ENCODE assay signal across 10 mouse cellular contexts in the genomic region with DNA sequence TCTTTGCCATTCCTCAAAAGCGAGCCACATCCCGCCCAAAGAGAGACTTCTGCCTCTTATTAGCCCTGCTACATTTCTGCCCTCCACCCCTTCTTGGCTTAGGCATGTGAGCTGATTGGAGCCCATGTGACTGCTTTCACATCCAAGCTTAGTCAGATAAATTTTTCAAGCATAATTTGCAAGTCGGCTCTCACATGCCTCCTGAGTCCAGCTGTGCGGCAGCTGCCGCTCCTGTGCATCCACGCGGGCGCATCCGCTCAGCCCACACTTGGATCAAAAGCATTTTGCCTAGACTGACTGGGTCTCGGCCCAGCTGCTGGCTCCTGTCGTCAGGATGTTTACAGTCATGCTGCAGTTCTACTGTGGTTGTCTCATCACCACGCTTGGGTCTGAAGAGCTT.
DNase-seq lines count a peak whose midpoint lies in the region; ATAC-seq and TF ChIP-seq lines count a peak whose summit lies in the region.
"Had no signal": no experiment of that assay in that cellular context is flagged by ENCODE, and none has a peak within 500 bp of the region (broad histone marks: within the 10 kb centered on the region; RNA-seq: fewer than 3 reads in every experiment).

No protein-coding gene starts in this region.

- H3K4me2 ChIP-seq in stomach, embryonic 16.5 days (ENCODE audit: low read depth, low read length): no peak overlapping the region
- no peak overlapping the region for H3K4me2 ChIP-seq in stomach, postnatal 0 days (replicated peaks; ENCODE audit: low read depth)

- no peaks in the 10 kb centered on the region for H3K4me1 ChIP-seq in stomach, embryonic 16.5 days (ENCODE audit: control insufficient read depth, insufficient read depth, low read length)
- H3K4me1 ChIP-seq in stomach, postnatal 0 days (replicated peaks; ENCODE audit: control insufficient read depth, insufficient read depth): no peaks in the 10 kb centered on the region

- peak; percentile 50 for DNase-seq in kidney, postnatal 10 days
- no peak for DNase-seq in kidney, adult 9 months
- DNase-seq in stomach, postnatal 0 days (ENCODE audit: low spot score): no peak
- DNase-seq in heart, postnatal 14 days: peak; percentile 48 to 57
- peak; percentile 34 to 84 for DNase-seq in lung, postnatal 4 days
- no peak for DNase-seq in kidney, adult 8-10 months
- no peak for DNase-seq in thymus, postnatal 4 days
- DNase-seq: cerebellum, postnatal 36 days had no signal

- H3K36me3 ChIP-seq in stomach, embryonic 16.5 days (ENCODE audit: control insufficient read depth, insufficient read depth, low read length): no peaks in the 10 kb centered on the region
- H3K36me3 ChIP-seq in stomach, postnatal 0 days (ENCODE audit: control insufficient read depth, insufficient read depth, low read length): no peaks in the 10 kb centered on the region

- H3K27me3 ChIP-seq in stomach, embryonic 16.5 days (ENCODE audit: control insufficient read depth, insufficient read depth, low read length): no peaks in the 10 kb centered on the region
- H3K27me3 ChIP-seq in stomach, postnatal 0 days (ENCODE audit: control insufficient read depth, insufficient read depth, low read length): no peaks in the 10 kb centered on the region

- intact Hi-C loops in heart, postnatal 14 days (cut with DNase I): no loop called here

- ATAC-seq in stomach, embryonic 16.5 days (ENCODE audit: insufficient read depth, low FRiP score): peak; percentile 47; the same call in 1 of the 2 replicates
- ATAC-seq in stomach, postnatal 0 days (ENCODE audit: low FRiP score, low TSS enrichment): no peak
- ATAC-seq: hindbrain, embryonic 16.5 days had no signal

- H3K9ac ChIP-seq in stomach, embryonic 16.5 days (ENCODE audit: low read length): no peak overlapping the region
- H3K9ac ChIP-seq in stomach, postnatal 0 days (ENCODE audit: low read length): no peak overlapping the region

- TF ChIP-seq EP300 in stomach, postnatal 0 days (optimal IDR thresholded peaks at IDR 0.05): no peak

- no peak overlapping the region for H3K4me3 ChIP-seq in stomach, embryonic 16.5 days (replicated peaks; ENCODE audit: low read length)
- H3K4me3 ChIP-seq in stomach, postnatal 0 days (ENCODE audit: low read depth, low read length): no peak overlapping the region

- peaks cover 4% of the 10 kb centered on the region; the same call in 1 of the 2 replicates for H3K9me3 ChIP-seq in stomach, embryonic 16.5 days (replicated peaks; ENCODE audit: control insufficient read depth, low read length)
- H3K9me3 ChIP-seq in stomach, postnatal 0 days (ENCODE audit: control insufficient read depth, low read length): no peaks in the 10 kb centered on the region

- WGBS in stomach, embryonic 16.5 days: 67% methylated on average over 12 of the region's 12 CpGs
- 68% methylated on average over 12 of the region's 12 CpGs for WGBS in stomach, postnatal 0 days

- no peak for TF ChIP-seq CTCF in stomach, postnatal 0 days (IDR thresholded peaks at IDR 0.05; ENCODE audit: low read depth)

- no peak overlapping the region for H3K27ac ChIP-seq in stomach, embryonic 16.5 days (ENCODE audit: low read length)
- no peak overlapping the region for H3K27ac ChIP-seq in stomach, postnatal 0 days (replicated peaks)

Comparison
In these comparisons a context has a peak if more than half of its experiments do, and no peak if none do; other contexts are left out.
1. DNase-seq: peak in kidney, postnatal 10 days (single experiment), heart, postnatal 14 days (2 of 2) and lung, postnatal 4 days (2 of 2); none in kidney, adult 9 months (single experiment), stomach, postnatal 0 days (single experiment), kidney, adult 8-10 months (0 of 2) and thymus, postnatal 4 days (single experiment).